In the genomic region with DNA sequence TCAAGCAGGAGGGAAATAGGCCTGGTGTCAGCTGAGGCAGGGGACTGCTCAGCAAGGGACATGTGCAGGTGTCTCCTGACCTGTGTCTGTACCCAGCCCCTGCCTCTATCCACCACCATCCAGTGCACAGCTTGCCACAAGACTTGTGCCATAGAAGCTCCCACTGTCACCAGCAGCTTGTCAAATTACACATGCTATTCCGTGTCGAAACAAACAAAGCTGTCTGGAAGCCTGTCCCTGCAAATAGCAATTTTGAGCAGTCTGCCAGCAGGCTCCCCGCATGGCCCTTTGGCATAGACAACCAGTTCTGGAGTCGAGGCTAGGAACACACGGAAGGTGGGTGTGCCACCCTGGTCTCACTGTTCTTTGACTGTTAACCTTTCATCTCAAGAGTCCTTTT, we compare ENCODE assay signal across 13 mouse cellular contexts.
A peak's percentile ranks its signal among the peaks of the same experiment; 100 is the strongest.
DNase-seq lines count a peak whose midpoint lies in the region; ATAC-seq and TF ChIP-seq lines count a peak whose summit lies in the region.
"Had no signal": no experiment of that assay in that cellular context is flagged by ENCODE, and none has a peak within 500 bp of the region (broad histone marks: within the 10 kb centered on the region; RNA-seq: fewer than 3 reads in every experiment).

No protein-coding gene starts in this region.

- H3K4me3 ChIP-seq in midbrain, embryonic 11.5 days (ENCODE audit: low read depth, low read length): no peak overlapping the region
- H3K4me3 ChIP-seq in midbrain, embryonic 16.5 days (ENCODE audit: low read depth, low read length): no peak overlapping the region
- no peak overlapping the region for H3K4me3 ChIP-seq in forebrain, postnatal 0 days (ENCODE audit: low read depth, low read length)
- H3K4me3 ChIP-seq in intestine, embryonic 16.5 days (ENCODE audit: low read length): no peak overlapping the region
- H3K4me3 ChIP-seq: hindbrain, embryonic 15.5 days had no signal

- no peaks in the 10 kb centered on the region for H3K9me3 ChIP-seq in midbrain, embryonic 11.5 days (ENCODE audit: control insufficient read depth, low read length)
- no peaks in the 10 kb centered on the region for H3K9me3 ChIP-seq in midbrain, embryonic 16.5 days (replicated peaks; ENCODE audit: control insufficient read depth, low read length, poor library complexity, severe bottlenecking)
- no peaks in the 10 kb centered on the region for H3K9me3 ChIP-seq in forebrain, postnatal 0 days (ENCODE audit: low read length)
- H3K9me3 ChIP-seq in intestine, embryonic 16.5 days (ENCODE audit: control insufficient read depth, low read length): no peaks in the 10 kb centered on the region
- H3K9me3 ChIP-seq: hindbrain, embryonic 15.5 days had no signal

- no peak overlapping the region for H3K4me2 ChIP-seq in midbrain, embryonic 11.5 days
- H3K4me2 ChIP-seq in midbrain, embryonic 16.5 days (ENCODE audit: low read length): no peak overlapping the region
- no peak overlapping the region for H3K4me2 ChIP-seq in forebrain, postnatal 0 days (ENCODE audit: low read depth)
- H3K4me2 ChIP-seq in intestine, embryonic 16.5 days (ENCODE audit: low read depth, low read length): no peak overlapping the region
- H3K4me2 ChIP-seq: hindbrain, embryonic 15.5 days; liver, embryonic 11.5 days had no signal

- no peaks in the 10 kb centered on the region for H3K36me3 ChIP-seq in midbrain, embryonic 11.5 days (ENCODE audit: control insufficient read depth, insufficient read depth, low read length)
- H3K36me3 ChIP-seq in midbrain, embryonic 16.5 days (ENCODE audit: control insufficient read depth, insufficient read depth, low read length): no peaks in the 10 kb centered on the region
- no peaks in the 10 kb centered on the region for H3K36me3 ChIP-seq in forebrain, postnatal 0 days (ENCODE audit: insufficient read depth)
- no peaks in the 10 kb centered on the region for H3K36me3 ChIP-seq in intestine, embryonic 16.5 days (ENCODE audit: control insufficient read depth, insufficient read depth, low read length)
- H3K36me3 ChIP-seq: hindbrain, embryonic 15.5 days had no signal

- H3K27me3 ChIP-seq in midbrain, embryonic 11.5 days (ENCODE audit: control insufficient read depth, insufficient read depth, low read length): no peaks in the 10 kb centered on the region
- no peaks in the 10 kb centered on the region for H3K27me3 ChIP-seq in midbrain, embryonic 16.5 days (ENCODE audit: control insufficient read depth, insufficient read depth, low read depth, low read length)
- no peaks in the 10 kb centered on the region for H3K27me3 ChIP-seq in forebrain, postnatal 0 days (ENCODE audit: insufficient read depth, low read length)
- no peaks in the 10 kb centered on the region for H3K27me3 ChIP-seq in intestine, embryonic 16.5 days (replicated peaks; ENCODE audit: control insufficient read depth, insufficient read depth, low read length)
- H3K27me3 ChIP-seq: hindbrain, embryonic 15.5 days had no signal

- WGBS in midbrain, embryonic 11.5 days: 82% methylated on average over 5 of the region's 5 CpGs
- WGBS in midbrain, embryonic 16.5 days: 52% methylated on average over 5 of the region's 5 CpGs
- 23% methylated on average over 5 of the region's 5 CpGs for WGBS in forebrain, postnatal 0 days
- 81% methylated on average over 5 of the region's 5 CpGs for WGBS in intestine, embryonic 16.5 days

- H3K4me1 ChIP-seq in midbrain, embryonic 11.5 days (ENCODE audit: control insufficient read depth, insufficient read depth, low read length): no peaks in the 10 kb centered on the region
- peaks cover 12% of the 10 kb centered on the region for H3K4me1 ChIP-seq in midbrain, embryonic 16.5 days (ENCODE audit: control insufficient read depth, insufficient read depth, low read length)
- H3K4me1 ChIP-seq in forebrain, postnatal 0 days (ENCODE audit: insufficient read depth): peaks cover 13% of the 10 kb centered on the region
- H3K4me1 ChIP-seq in intestine, embryonic 16.5 days (ENCODE audit: control insufficient read depth, insufficient read depth, low read length): no peaks in the 10 kb centered on the region

- no peak overlapping the region for H3K9ac ChIP-seq in midbrain, embryonic 11.5 days (ENCODE audit: low read length)
- H3K9ac ChIP-seq in midbrain, embryonic 16.5 days (ENCODE audit: low read depth, low read length): no peak overlapping the region
- no peak overlapping the region for H3K9ac ChIP-seq in forebrain, postnatal 0 days
- no peak overlapping the region for H3K9ac ChIP-seq in intestine, embryonic 16.5 days (ENCODE audit: low read depth, low read length)
- H3K9ac ChIP-seq: hindbrain, embryonic 15.5 days had no signal

- TF ChIP-seq CTCF in forebrain, postnatal 0 days (IDR thresholded peaks at IDR 0.05; ENCODE audit: low read depth): no peak

- peak; percentile 45 for DNase-seq in cerebellum, adult 11 months
- peak; percentile 39 for DNase-seq in midbrain, embryonic 11.5 days (ENCODE audit: low spot score, missing footprints)
- DNase-seq in forebrain, postnatal 0 days: peak; percentile 84
- peak; percentile 32 for DNase-seq in right cerebral cortex, postnatal 25 days
- no peak for DNase-seq in heart, adult 11 months
- DNase-seq: kidney, postnatal 10 days; lung, postnatal 14 days; thymus, postnatal 36 days had no signal

- no peak overlapping the region for H3K27ac ChIP-seq in midbrain, embryonic 11.5 days (ENCODE audit: low read depth, low read length)
- no peak overlapping the region for H3K27ac ChIP-seq in midbrain, embryonic 16.5 days (ENCODE audit: low read length)
- H3K27ac ChIP-seq in forebrain, postnatal 0 days (ENCODE audit: low read depth, low read length): 0 out of 2 replicates have a peak overlapping the region, but pooled peaks have one; percentile 29
- H3K27ac ChIP-seq in intestine, embryonic 16.5 days (ENCODE audit: low read length): no peak overlapping the region
- H3K27ac ChIP-seq: hindbrain, embryonic 15.5 days had no signal

- no peak; the same call in 1 of the 2 replicates for ATAC-seq in cerebellum, adult (ENCODE audit: insufficient number of reproducible peaks, low FRiP score, low TSS enrichment)
- ATAC-seq in midbrain, embryonic 11.5 days (ENCODE audit: low FRiP score): no peak
- no peak for ATAC-seq in midbrain, embryonic 16.5 days
- peak; percentile 88 for ATAC-seq in forebrain, postnatal 0 days
- ATAC-seq in intestine, embryonic 16.5 days: no peak
